Mouse (Mus musculus) midbrain, embryonic 11.5 days (tissue): ENCODE data around the gene Nfu1. TPM values are rescaled to one million over a fixed set of nuclear protein-coding genes. Genes with fewer than 3 reads are reported as not detected.
A peak's percentile ranks its signal among the peaks of the same experiment; 100 is the strongest.
"Not testable (repeated sequence)": the region's sequence is repeated elsewhere in the genome, so short reads cannot be mapped to it uniquely, and the experiment has no call there.

Source experiments
- ATAC-seq: fragments of 200-750 bp; cut with Nextera tagmentation; 2 replicates; pipeline ENCODE4 v1.8.0; 2017; ENCODE audit warnings: moderate TSS enrichment, moderate library complexity; ENCODE audit not compliant: low FRiP score
- DNase-seq: peaks from one replicate; pipeline ENCODE4 v3.0.0; 2015; ENCODE audit warnings: low spot score; ENCODE audit errors: missing footprints
- H3K27ac ChIP-seq: fragments of 300-500 bp; sonication (generic); 2 replicates; pipeline ENCODE4 v1.5.1; 2014; ENCODE audit warnings: low read depth, low read length
- H3K27me3 ChIP-seq: fragments of 300-500 bp; sonication (generic); 2 replicates; pipeline ENCODE4 v1.6.1; 2014; ENCODE audit warnings: mild to moderate bottlenecking, low read length, moderate library complexity, mixed read lengths; ENCODE audit not compliant: control insufficient read depth, insufficient read depth
- H3K36me3 ChIP-seq: fragments of 300-500 bp; sonication (generic); 2 replicates; pipeline ENCODE4 v1.6.1; 2014; ENCODE audit warnings: mild to moderate bottlenecking, low read length, moderate library complexity, mixed read lengths; ENCODE audit not compliant: control insufficient read depth, insufficient read depth
- H3K4me1 ChIP-seq: fragments of 300-500 bp; sonication (generic); 2 replicates; pipeline ENCODE4 v1.6.1; 2014; ENCODE audit warnings: low read length; ENCODE audit not compliant: control insufficient read depth, insufficient read depth
- H3K4me2 ChIP-seq: fragments of 300-500 bp; sonication (generic); 2 replicates; pipeline ENCODE4 v1.6.1; 2014; ENCODE audit warnings: mild to moderate bottlenecking, moderate library complexity
- H3K4me3 ChIP-seq: fragments of 300-500 bp; sonication (generic); 2 replicates; pipeline ENCODE4 v1.5.1; 2014; ENCODE audit warnings: low read depth, low read length
- H3K9ac ChIP-seq: fragments of 300-500 bp; sonication (generic); 2 replicates; pipeline ENCODE4 v1.6.1; 2014; ENCODE audit warnings: low read length
- H3K9me3 ChIP-seq: fragments of 300-500 bp; sonication (generic); 2 replicates; pipeline ENCODE4 v1.6.1; 2016; ENCODE audit warnings: low read length; ENCODE audit not compliant: control insufficient read depth
- WGBS: fragments of 180-500 bp; shearing (Covaris S2); extraction: QIAGEN DNeasy Blood & Tissue Kit; methylation state at CpG from one replicate; pipeline ENCODE4 v1.1.7; 2014; 5-methylcytosine and 5-hydroxymethylcytosine counted together
- polyA plus RNA-seq: library from polyadenylated mRNA; unstranded; fragments of >200 nt; fragmentation: Nextera tagmentation; extraction: Ambion mirVana; gene quantifications from 2 replicates; pipeline ENCODE4 v1.2.1, GENCODE M21; 2014

Gene Nfu1
- polyA plus RNA-seq, 1 experiment from 2014 or later, result 89.9 TPM

DNA sequence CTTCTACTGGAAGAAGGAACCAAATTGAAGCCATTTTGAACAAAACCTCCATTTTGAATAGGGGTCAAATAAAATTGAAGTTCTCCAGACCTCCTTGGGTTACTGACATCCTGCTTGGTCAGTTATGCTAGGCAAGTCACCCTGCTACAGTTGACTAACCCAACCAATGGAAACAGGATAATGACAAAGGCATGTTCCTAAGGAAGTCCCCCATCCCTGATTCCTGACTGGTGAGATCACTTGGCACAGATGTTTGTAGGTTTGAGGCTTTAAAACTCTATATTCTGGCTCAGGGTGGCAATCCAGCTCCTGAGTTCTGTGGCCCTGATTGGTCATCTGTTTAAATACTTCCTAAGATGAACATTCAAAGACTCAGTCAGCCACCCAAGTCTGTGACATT is 3.5 kb upstream of the Nfu1 start:
- Histone ChIP-seq H3K4me1 (peaks cover 3% of the 10 kb centered on the region; the same call in 1 of the 2 replicates), H3K27ac (no peak overlapping the region), H3K9ac (no peak overlapping the region), H3K27me3 (no peaks in the 10 kb centered on the region), H3K9me3 (no peaks in the 10 kb centered on the region), H3K4me3 (no peak overlapping the region), H3K36me3 (no peaks in the 10 kb centered on the region), H3K4me2 (no peak overlapping the region)
- DNase-seq (no peak), ATAC-seq (no peak)

DNA sequence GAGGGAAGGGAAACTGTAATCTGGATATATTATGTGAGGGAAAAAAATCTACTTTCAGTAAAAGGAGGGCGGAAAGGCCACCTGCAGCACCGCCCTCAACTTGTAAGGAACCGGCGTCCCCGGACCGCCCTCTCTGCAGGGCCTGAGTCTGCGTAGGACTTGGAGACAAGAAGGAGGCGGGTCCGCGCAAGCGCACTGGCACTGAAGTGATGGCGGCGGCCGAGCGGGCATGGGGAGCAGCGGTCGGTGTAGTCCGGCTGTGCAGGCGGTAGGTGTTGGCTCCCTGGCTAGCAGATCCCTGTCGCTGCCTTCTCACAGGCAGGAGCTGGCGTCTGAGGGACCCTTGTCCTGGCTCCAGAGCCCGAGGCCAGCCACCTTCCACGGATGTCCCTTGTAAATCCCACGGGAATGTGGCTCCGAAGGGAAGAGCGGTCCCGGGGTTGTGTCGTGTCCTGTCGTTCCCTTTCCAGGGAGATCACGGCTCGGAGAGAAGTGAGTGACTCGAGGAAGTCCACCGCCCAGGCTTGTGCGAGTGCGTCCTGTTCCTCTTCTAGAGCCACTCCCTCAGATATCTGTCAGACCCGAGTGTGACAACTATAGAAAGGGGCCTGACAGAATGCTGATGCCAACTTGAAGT is 774 bp downstream of the Nfu1 start:
- WGBS, result under 1% methylated on average over 36 of the region's 36 CpGs
- peak overlapping the region; percentile 17; the same call in 1 of the 2 replicates for H3K27ac ChIP-seq
- peak; percentile 99 for DNase-seq
- H3K9ac ChIP-seq, result peak overlapping the region; percentile 76
- peak overlapping the region; percentile 66 for H3K4me2 ChIP-seq
- peak overlapping the region; percentile 56 for H3K4me3 ChIP-seq
- H3K27me3 ChIP-seq, result no peaks in the 10 kb centered on the region
- H3K36me3 ChIP-seq, result no peaks in the 10 kb centered on the region
- H3K4me1 ChIP-seq, result peaks cover 5% of the 10 kb centered on the region; the same call in 1 of the 2 replicates
- no peaks in the 10 kb centered on the region for H3K9me3 ChIP-seq
- ATAC-seq, result peak; percentile 96

DNA sequence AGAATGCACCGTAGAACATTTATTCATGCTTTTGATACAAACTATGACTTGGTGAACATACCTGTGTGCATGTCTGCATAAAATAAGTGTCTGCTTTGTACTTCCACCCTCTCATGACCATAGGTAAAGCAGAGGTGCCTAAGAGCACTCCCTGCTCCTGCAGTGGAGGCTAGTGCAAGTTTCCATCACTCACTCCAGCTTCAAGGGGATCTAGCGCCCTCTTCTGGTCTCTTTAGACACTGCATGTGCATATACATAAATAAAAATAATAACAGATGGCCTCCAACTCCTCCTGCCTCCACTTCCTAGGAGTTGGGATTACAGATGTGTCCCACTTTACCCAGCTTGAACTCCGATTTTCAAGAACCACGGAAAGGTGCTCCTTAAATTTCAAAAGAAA is 7.9 kb downstream of the Nfu1 start:
- Histone ChIP-seq H3K27me3 (no peaks in the 10 kb centered on the region), H3K4me3 (no peak overlapping the region), H3K4me2 (no peak overlapping the region), H3K9ac (no peak overlapping the region), H3K4me1 (no peaks in the 10 kb centered on the region), H3K9me3 (peaks cover 3% of the 10 kb centered on the region; the same call in 1 of the 2 replicates), H3K27ac (no peak overlapping the region), H3K36me3 (peaks cover 11% of the 10 kb centered on the region)
- 63% methylated on average over 4 of the region's 4 CpGs for WGBS
- DNase-seq, result peak; percentile 86
- no peak for ATAC-seq

- ATAC-seq, result no peak
- Histone ChIP-seq H3K4me3 (no peak overlapping the region), H3K36me3 (peaks cover 11% of the 10 kb centered on the region), H3K4me2 (no peak overlapping the region), H3K27me3 (no peaks in the 10 kb centered on the region), H3K9me3 (peaks cover 3% of the 10 kb centered on the region; the same call in 1 of the 2 replicates), H3K4me1 (no peaks in the 10 kb centered on the region), H3K9ac (no peak overlapping the region), H3K27ac (no peak overlapping the region)
- WGBS, result 89% methylated on average over 8 of the region's 8 CpGs
- no peak for DNase-seq
Observed at GRCm38 (mm10) chr6:87018874-87019273, 9.8 kb downstream of the Nfu1 start.

- DNase-seq, result peak; percentile 23
- no peak overlapping the region for H3K4me2 ChIP-seq
- peaks cover 19% of the 10 kb centered on the region for H3K36me3 ChIP-seq
- no peak overlapping the region for H3K9ac ChIP-seq
- 97% methylated on average over 12 of the region's 12 CpGs for WGBS
- H3K27me3 ChIP-seq, result no peaks in the 10 kb centered on the region
- no peak for ATAC-seq
- H3K4me3 ChIP-seq, result no peak overlapping the region
- no peak overlapping the region for H3K27ac ChIP-seq
- no peaks in the 10 kb centered on the region for H3K4me1 ChIP-seq
- H3K9me3 ChIP-seq, result peaks cover 3% of the 10 kb centered on the region; the same call in 1 of the 2 replicates
Observed at GRCm38 (mm10) chr6:87021791-87022190, 12.8 kb downstream of the Nfu1 start.

DNA sequence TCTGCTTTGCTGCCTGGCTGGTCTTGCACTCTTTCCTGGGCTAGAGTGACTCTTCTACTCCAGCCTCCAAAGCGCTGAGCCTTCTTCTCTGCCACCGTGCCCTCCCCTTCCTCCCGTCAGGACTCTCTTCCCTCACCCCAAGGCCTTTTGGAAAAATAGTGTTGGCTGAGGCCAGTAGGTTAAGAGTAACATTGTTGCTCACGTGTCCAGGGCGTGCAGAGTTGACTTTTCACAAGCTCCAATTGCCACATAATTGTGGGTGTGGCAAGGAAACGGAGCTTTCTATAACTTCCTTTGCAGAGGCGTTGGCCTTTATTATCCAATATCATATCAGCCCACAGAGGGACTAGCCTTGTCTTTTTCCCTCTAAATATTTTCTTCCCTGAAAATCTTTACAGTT is 17.9 kb downstream of the Nfu1 start:
- no peak overlapping the region for H3K4me2 ChIP-seq
- H3K9me3 ChIP-seq, result no peaks in the 10 kb centered on the region
- H3K36me3 ChIP-seq, result peaks cover 8% of the 10 kb centered on the region
- H3K4me1 ChIP-seq, result no peaks in the 10 kb centered on the region
- H3K27ac ChIP-seq, result no peak overlapping the region
- ATAC-seq, result no peak
- H3K4me3 ChIP-seq, result no peak overlapping the region
- no peak overlapping the region for H3K9ac ChIP-seq
- 87% methylated on average over 7 of the region's 7 CpGs for WGBS
- no peak for DNase-seq
- H3K27me3 ChIP-seq, result no peaks in the 10 kb centered on the region

DNA sequence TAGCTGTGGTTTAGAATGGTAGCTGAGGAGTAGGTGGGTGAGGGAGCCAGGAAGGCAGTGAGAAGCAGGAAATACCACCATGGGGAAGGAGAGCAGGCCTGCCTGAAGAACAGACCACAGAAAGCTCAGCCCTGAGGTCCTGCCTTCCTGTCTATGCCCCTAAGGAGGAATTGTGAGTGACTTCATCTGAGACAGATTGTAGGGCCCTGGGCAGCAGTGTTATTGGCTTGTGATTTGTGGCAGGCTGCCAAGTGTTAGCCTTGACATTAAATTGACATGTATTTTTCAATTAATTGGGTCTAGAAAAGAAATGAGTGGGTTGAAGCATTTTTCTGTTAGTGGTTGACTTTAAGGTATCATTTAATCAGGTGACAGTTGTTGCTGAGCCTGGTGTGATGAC is 19.8 kb downstream of the Nfu1 start:
- Histone ChIP-seq H3K4me1 (no peaks in the 10 kb centered on the region), H3K36me3 (peaks cover 8% of the 10 kb centered on the region), H3K27ac (no peak overlapping the region), H3K4me2 (no peak overlapping the region), H3K27me3 (no peaks in the 10 kb centered on the region), H3K9me3 (no peaks in the 10 kb centered on the region), H3K9ac (no peak overlapping the region), H3K4me3 (no peak overlapping the region)
- DNase-seq (no peak), ATAC-seq (no peak)

DNA sequence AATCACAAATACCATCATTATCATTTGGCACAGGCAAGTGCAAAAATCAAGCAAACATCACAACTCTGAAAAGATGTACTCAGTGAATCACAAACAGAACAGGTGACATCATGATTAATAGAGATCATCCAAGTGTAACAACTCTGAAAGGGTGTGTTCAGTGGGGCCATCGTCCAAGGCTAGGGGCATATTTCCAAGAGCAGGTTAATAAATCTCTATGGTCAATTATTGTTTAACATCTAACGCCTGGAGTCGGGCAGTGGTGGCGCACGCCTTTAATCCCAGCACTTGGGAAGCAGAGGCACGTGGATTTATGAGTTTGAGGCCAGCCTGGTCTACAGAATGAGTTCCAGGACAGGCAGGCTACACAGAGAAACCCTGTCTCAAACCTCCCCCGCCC is 22.3 kb downstream of the Nfu1 start:
- not testable (repeated sequence) for H3K4me2 ChIP-seq, H3K27ac ChIP-seq, H3K9ac ChIP-seq, DNase-seq, H3K4me1 ChIP-seq, ATAC-seq, H3K4me3 ChIP-seq, H3K36me3 ChIP-seq, H3K9me3 ChIP-seq, H3K27me3 ChIP-seq
- WGBS, result 94% methylated on average over 7 of the region's 7 CpGs

DNA sequence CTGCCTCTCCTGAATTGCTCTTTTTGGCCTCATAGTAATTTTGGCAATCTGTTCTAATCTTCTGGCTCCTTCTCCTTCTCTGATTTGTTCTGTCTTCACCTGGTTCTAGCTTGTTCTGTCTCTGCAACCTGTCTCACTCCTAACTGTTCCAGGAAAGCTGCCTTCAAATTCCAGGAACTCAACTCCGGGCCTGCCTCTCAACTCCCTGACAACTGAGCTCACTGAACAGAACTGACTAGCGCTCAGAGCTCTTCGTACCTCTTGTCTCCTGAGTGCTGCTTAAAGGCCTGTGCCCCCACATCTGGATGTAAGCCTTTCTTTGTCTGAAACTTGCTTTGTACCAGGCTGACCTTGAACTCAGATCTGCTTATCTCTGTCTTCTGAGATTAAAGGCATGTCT is 23.4 kb downstream of the Nfu1 start:
- no peaks in the 10 kb centered on the region for H3K27me3 ChIP-seq
- H3K27ac ChIP-seq, result no peak overlapping the region
- no peak overlapping the region for H3K4me2 ChIP-seq
- no peak for ATAC-seq
- H3K36me3 ChIP-seq, result no peaks in the 10 kb centered on the region
- H3K4me1 ChIP-seq, result no peaks in the 10 kb centered on the region
- WGBS, result 90% methylated on average over 3 of the region's 3 CpGs
- H3K9ac ChIP-seq, result no peak overlapping the region
- H3K9me3 ChIP-seq, result no peaks in the 10 kb centered on the region
- DNase-seq, result no peak
- H3K4me3 ChIP-seq, result no peak overlapping the region
